Mouse (Mus musculus): ENCODE data around the gene Clca1. TPM values are rescaled to one million over a fixed set of nuclear protein-coding genes. Genes with fewer than 3 reads are reported as not detected.

Gene Clca1
- total RNA-seq, 1 experiment from 2014 or later: not detected

- ATAC-seq (replicated peaks in 1 of 2; ENCODE audit: insufficient read depth in 1 of 2, low FRiP score in 2 of 2, low TSS enrichment in 1 of 2, low read depth in 1 of 2, poor library complexity in 2 of 2, severe bottlenecking in 2 of 2): no peak
Measured at GRCm38 (mm10) chr3:144971553-144972270, 60.9 kb downstream of the Clca1 start.

DNA sequence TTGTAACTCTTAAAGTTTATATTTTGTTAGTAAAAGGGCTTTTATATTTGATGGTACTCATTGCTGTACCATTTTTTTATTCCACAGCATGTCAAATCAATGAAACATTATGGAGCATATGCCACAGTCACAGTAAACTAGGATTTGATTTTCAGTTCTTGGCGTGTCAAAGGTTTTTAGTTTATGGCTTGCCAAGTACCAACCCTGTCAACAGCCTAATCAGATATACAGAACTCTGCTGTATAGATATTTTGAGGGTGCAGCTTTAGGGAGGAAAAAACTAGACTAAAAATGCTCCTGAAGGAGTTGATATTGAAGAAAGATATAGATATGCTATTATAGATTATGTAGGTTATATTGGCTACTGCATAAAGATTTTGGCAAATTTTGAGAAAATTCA is 62.8 kb downstream of the Clca1 start:
- ATAC-seq (replicated peaks in 1 of 2; ENCODE audit: insufficient read depth in 1 of 2, low FRiP score in 2 of 2, low TSS enrichment in 1 of 2, low read depth in 1 of 2, poor library complexity in 2 of 2, severe bottlenecking in 2 of 2): no peak

DNA sequence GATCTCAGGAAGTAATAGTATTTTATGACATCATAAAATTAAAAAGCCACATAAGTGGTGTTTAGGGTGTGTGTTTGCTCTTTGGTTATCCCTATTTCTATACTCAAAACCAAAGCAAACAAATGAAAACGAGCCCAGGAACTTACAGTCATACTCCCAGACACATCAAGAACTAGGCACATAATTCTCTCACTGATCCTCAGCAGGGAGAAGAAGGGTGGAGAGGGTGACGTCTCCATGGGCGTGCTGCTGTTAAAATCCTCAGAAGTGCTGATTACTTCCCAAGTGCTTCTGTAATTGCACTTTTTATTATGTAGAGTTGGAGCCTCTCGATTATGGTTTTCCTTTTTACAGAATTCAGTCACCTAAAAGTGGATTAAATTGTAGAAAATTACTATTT is 66.5 kb downstream of the Clca1 start:
- ATAC-seq (replicated peaks in 1 of 2; ENCODE audit: insufficient read depth in 1 of 2, low FRiP score in 2 of 2, low TSS enrichment in 1 of 2, low read depth in 1 of 2, poor library complexity in 2 of 2, severe bottlenecking in 2 of 2): no peak

Other genes with a start within 250 kb of the Clca1 start
- gene Clca3a2, start 213.3 kb downstream of the Clca1 start, total RNA-seq (2017): not detected in 2 replicates
- gene Clca3b, start 183.4 kb downstream of the Clca1 start, total RNA-seq (2017): not detected in 2 replicates
- gene Clca4b, start 100.2 kb downstream of the Clca1 start, total RNA-seq (2017): not detected in 2 replicates
- not detected in 2 replicates for gene Clca4a, start 57.7 kb downstream of the Clca1 start, total RNA-seq (2017)
- not detected in 2 replicates for gene Clca2, start 66.7 kb upstream of the Clca1 start, total RNA-seq (2017)
- gene Odf2l, start 85.8 kb upstream of the Clca1 start, total RNA-seq (2017): 36.9 and 44.2 TPM in 2 replicates

Measured in hematopoietic stem cell, adult 5-6 weeks (primary cell).